Mouse (Mus musculus): ENCODE results near the gene Slc5a8. TPM values are rescaled to one million over a fixed set of nuclear protein-coding genes. Genes with fewer than 3 reads are reported as not detected.

Gene Slc5a8
- polyA plus RNA-seq (2014; fragmentation: Illumina TruSeq; extraction: RNeasy Lipid Tissue Mini Kit (QIAGEN cat#74804); ENCODE audit: low read depth, low replicate concordance): 0.41 TPM

DNA sequence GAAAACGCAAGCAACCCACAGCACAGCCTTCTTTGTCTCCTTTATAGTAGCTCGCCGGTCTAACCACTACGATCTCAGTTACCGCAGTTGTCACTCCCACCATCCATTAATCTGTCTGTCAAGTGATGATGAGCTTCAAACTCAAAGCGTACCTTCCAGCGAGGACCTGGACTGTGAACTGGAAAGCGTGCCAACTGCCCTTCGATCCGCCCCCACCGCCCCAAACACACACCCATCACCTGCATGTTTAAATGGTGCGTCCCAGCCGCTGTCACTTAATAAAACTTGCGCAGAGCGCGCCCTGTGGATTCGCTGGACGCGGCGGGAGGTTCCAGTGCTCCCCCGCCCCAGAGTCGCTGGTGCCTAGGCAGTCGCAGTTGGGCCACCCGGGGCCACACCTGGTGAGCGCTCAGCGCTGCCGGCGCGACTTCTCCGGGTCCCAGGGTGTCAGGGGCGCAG is at the start of gene Slc5a8:
TSS of gene Slc5a8 (plus strand) at position 361 of the 459 bp plus-strand sequence.

Other genes starting within 250 kb of the Slc5a8 start
- 2.9 TPM for gene Spic, start 201.0 kb upstream of the Slc5a8 start, polyA plus RNA-seq (2014; fragmentation: Illumina TruSeq; extraction: RNeasy Lipid Tissue Mini Kit (QIAGEN cat#74804); ENCODE audit: low read depth, low replicate concordance)
- gene Arl1, start 155.1 kb upstream of the Slc5a8 start, polyA plus RNA-seq (2014; fragmentation: Illumina TruSeq; extraction: RNeasy Lipid Tissue Mini Kit (QIAGEN cat#74804); ENCODE audit: low read depth, low replicate concordance): 511 TPM
- gene Utp20, start 59.2 kb upstream of the Slc5a8 start, polyA plus RNA-seq (2014; fragmentation: Illumina TruSeq; extraction: RNeasy Lipid Tissue Mini Kit (QIAGEN cat#74804); ENCODE audit: low read depth, low replicate concordance): 32.5 TPM